Mouse (Mus musculus): ENCODE data around the gene Lmnb2. TPM values are rescaled to one million over a fixed set of nuclear protein-coding genes. Genes with fewer than 3 reads are reported as not detected.

The Lmnb2 gene
- polyA plus RNA-seq, 2 experiments, result 19.1 to 75.9 TPM

- Histone ChIP-seq H3K4me3 (replicated peaks; ENCODE audit: low read length) (peak overlapping the region; percentile 36), H3K36me3 (ENCODE audit: control insufficient read depth, insufficient read depth, low read length) (no peaks in the 10 kb centered on the region), H3K27ac (replicated peaks; ENCODE audit: low read depth, low read length) (peak overlapping the region; percentile 83), H3K27me3 (ENCODE audit: control insufficient read depth, insufficient read depth, low read length) (peaks cover 10% of the 10 kb centered on the region; the same call in 1 of the 2 replicates), H3K4me1 (ENCODE audit: control insufficient read depth, insufficient read depth, low read length) (peaks cover 91% of the 10 kb centered on the region), H3K4me2 (replicated peaks; ENCODE audit: low read depth, low read length, severe bottlenecking) (peak overlapping the region; percentile 66), H3K9ac (ENCODE audit: low read depth, low read length, severe bottlenecking) (peak overlapping the region; percentile 40), H3K9me3 (ENCODE audit: control insufficient read depth, low read length) (no peaks in the 10 kb centered on the region)
- peak; percentile 83 for DNase-seq (ENCODE audit: low spot score)
- WGBS, result 4% methylated on average over 32 of the region's 37 CpGs
- TF ChIP-seq POLR2A (IDR thresholded peaks at IDR 0.05; ENCODE audit: borderline replicate concordance, extremely low read depth, insufficient read depth, insufficient read length), result peak; percentile 49; the same call in 1 of the 2 replicates
- peak; percentile 71 for ATAC-seq (ENCODE audit: low FRiP score, low read depth)
These were observed 18.2 kb upstream of the Lmnb2 start for GRCm38 (mm10) chr10:80936135-80936809.

- H3K4me1 ChIP-seq (ENCODE audit: control insufficient read depth, insufficient read depth, low read length), result peaks cover 93% of the 10 kb centered on the region
- H3K36me3 ChIP-seq (ENCODE audit: control insufficient read depth, insufficient read depth, low read length), result no peaks in the 10 kb centered on the region
- peak overlapping the region; percentile 66 for H3K4me2 ChIP-seq (replicated peaks; ENCODE audit: low read depth, low read length, severe bottlenecking)
- H3K27me3 ChIP-seq (ENCODE audit: control insufficient read depth, insufficient read depth, low read length), result peaks cover 15% of the 10 kb centered on the region; the same call in 1 of the 2 replicates
- ATAC-seq (ENCODE audit: low FRiP score, low read depth), result no peak; the same call in 1 of the 2 replicates
- WGBS, result 3% methylated on average over 17 of the region's 17 CpGs
- peak overlapping the region; percentile 36 for H3K4me3 ChIP-seq (replicated peaks; ENCODE audit: low read length)
- H3K27ac ChIP-seq (replicated peaks; ENCODE audit: low read depth, low read length), result peak overlapping the region; percentile 83
- peak; percentile 44 for DNase-seq (ENCODE audit: low spot score)
- peak overlapping the region; percentile 40; the same call in 1 of the 2 replicates for H3K9ac ChIP-seq (ENCODE audit: low read depth, low read length, severe bottlenecking)
- no peaks in the 10 kb centered on the region for H3K9me3 ChIP-seq (ENCODE audit: control insufficient read depth, low read length)
- no peak for TF ChIP-seq POLR2A (IDR thresholded peaks at IDR 0.05; ENCODE audit: borderline replicate concordance, extremely low read depth, insufficient read depth, insufficient read length)
These were observed 17.7 kb upstream of the Lmnb2 start for GRCm38 (mm10) chr10:80935698-80936097.

- DNase-seq (ENCODE audit: low spot score) (no peak), ATAC-seq (ENCODE audit: low FRiP score, low read depth) (no peak)
- Histone ChIP-seq H3K9me3 (ENCODE audit: control insufficient read depth, low read length) (no peaks in the 10 kb centered on the region), H3K27ac (replicated peaks; ENCODE audit: low read depth, low read length) (peak overlapping the region; percentile 83), H3K9ac (ENCODE audit: low read depth, low read length, severe bottlenecking) (no peak overlapping the region), H3K27me3 (ENCODE audit: control insufficient read depth, insufficient read depth, low read length) (peaks cover 15% of the 10 kb centered on the region; the same call in 1 of the 2 replicates), H3K4me2 (replicated peaks; ENCODE audit: low read depth, low read length, severe bottlenecking) (peak overlapping the region; percentile 66), H3K4me1 (ENCODE audit: control insufficient read depth, insufficient read depth, low read length) (peaks cover 89% of the 10 kb centered on the region), H3K4me3 (replicated peaks; ENCODE audit: low read length) (no peak overlapping the region), H3K36me3 (ENCODE audit: control insufficient read depth, insufficient read depth, low read length) (no peaks in the 10 kb centered on the region)
- no peak for TF ChIP-seq POLR2A (IDR thresholded peaks at IDR 0.05; ENCODE audit: borderline replicate concordance, extremely low read depth, insufficient read depth, insufficient read length)
- 16% methylated on average over 3 of the region's 3 CpGs for WGBS
These were observed 17.2 kb upstream of the Lmnb2 start for GRCm38 (mm10) chr10:80935241-80935640.

GRCm38 (mm10) chr10:80934136-80934985 lies 16.3 kb upstream of the Lmnb2 start:
- WGBS, result 52% methylated on average over 14 of the region's 14 CpGs
- TF ChIP-seq POLR2A (IDR thresholded peaks at IDR 0.05; ENCODE audit: borderline replicate concordance, extremely low read depth, insufficient read depth, insufficient read length), result no peak
- H3K4me1 ChIP-seq (ENCODE audit: control insufficient read depth, insufficient read depth, low read length), result peaks cover 80% of the 10 kb centered on the region
- H3K4me3 ChIP-seq (replicated peaks; ENCODE audit: low read length), result peak overlapping the region; percentile 55; the same call in 1 of the 2 replicates
- H3K9me3 ChIP-seq (ENCODE audit: control insufficient read depth, low read length), result no peaks in the 10 kb centered on the region
- no peak overlapping the region for H3K9ac ChIP-seq (ENCODE audit: low read depth, low read length, severe bottlenecking)
- peak overlapping the region; percentile 69 for H3K4me2 ChIP-seq (replicated peaks; ENCODE audit: low read depth, low read length, severe bottlenecking)
- H3K27ac ChIP-seq (replicated peaks; ENCODE audit: low read depth, low read length), result no peak overlapping the region
- ATAC-seq (ENCODE audit: low FRiP score, low read depth) (no peak), DNase-seq (ENCODE audit: low spot score) (no peak)
- no peaks in the 10 kb centered on the region for H3K36me3 ChIP-seq (ENCODE audit: control insufficient read depth, insufficient read depth, low read length)
- peaks cover 15% of the 10 kb centered on the region; the same call in 1 of the 2 replicates for H3K27me3 ChIP-seq (ENCODE audit: control insufficient read depth, insufficient read depth, low read length)

- peaks cover 74% of the 10 kb centered on the region for H3K4me1 ChIP-seq (ENCODE audit: control insufficient read depth, insufficient read depth, low read length)
- DNase-seq (ENCODE audit: low spot score), result peak; percentile 35
- H3K4me3 ChIP-seq (replicated peaks; ENCODE audit: low read length), result peak overlapping the region; percentile 55
- no peaks in the 10 kb centered on the region for H3K36me3 ChIP-seq (ENCODE audit: control insufficient read depth, insufficient read depth, low read length)
- H3K27ac ChIP-seq (replicated peaks; ENCODE audit: low read depth, low read length), result no peak overlapping the region
- 2% methylated on average over 21 of the region's 21 CpGs for WGBS
- H3K4me2 ChIP-seq (replicated peaks; ENCODE audit: low read depth, low read length, severe bottlenecking), result peak overlapping the region; percentile 69
- no peak for TF ChIP-seq POLR2A (IDR thresholded peaks at IDR 0.05; ENCODE audit: borderline replicate concordance, extremely low read depth, insufficient read depth, insufficient read length)
- no peaks in the 10 kb centered on the region for H3K9me3 ChIP-seq (ENCODE audit: control insufficient read depth, low read length)
- peaks cover 15% of the 10 kb centered on the region; the same call in 1 of the 2 replicates for H3K27me3 ChIP-seq (ENCODE audit: control insufficient read depth, insufficient read depth, low read length)
- no peak overlapping the region for H3K9ac ChIP-seq (ENCODE audit: low read depth, low read length, severe bottlenecking)
- no peak for ATAC-seq (ENCODE audit: low FRiP score, low read depth)
These were observed 15.5 kb upstream of the Lmnb2 start for GRCm38 (mm10) chr10:80933421-80933979.

All from limb, embryonic 14.5 days (tissue).